Mouse (Mus musculus) cerebral cortex, adult 2 months (tissue): Measurements from ENCODE around the gene Retreg3.

ENCODE experiments used
- WGBS: fragments of 180-500 bp; shearing (Covaris S2); methylation state at CpG from one replicate; pipeline ENCODE4 v1.1.7; 2018; 5-methylcytosine and 5-hydroxymethylcytosine counted together

Retreg3 gene

DNA sequence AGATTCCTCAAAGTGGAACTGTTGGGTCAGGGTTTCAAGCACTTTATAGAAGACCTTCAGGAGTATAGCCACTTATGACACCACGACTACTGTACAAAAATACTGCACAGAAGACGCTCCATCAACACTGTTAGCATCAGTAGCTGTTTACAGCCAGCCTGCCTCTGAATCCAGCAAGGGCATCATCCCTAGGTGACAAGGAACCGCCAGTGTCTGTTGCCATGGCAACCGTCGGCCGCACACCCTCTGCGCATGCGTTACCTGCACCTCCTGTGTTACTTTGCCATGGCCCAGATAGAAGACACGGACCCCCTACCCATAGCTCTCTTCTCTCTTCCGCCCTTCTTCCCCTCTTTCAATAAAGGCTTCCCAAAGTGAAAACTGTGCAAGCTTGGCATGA lies 26.7 kb upstream of the Retreg3 start:
- 31% methylated on average over 10 of the region's 10 CpGs for WGBS

DNA sequence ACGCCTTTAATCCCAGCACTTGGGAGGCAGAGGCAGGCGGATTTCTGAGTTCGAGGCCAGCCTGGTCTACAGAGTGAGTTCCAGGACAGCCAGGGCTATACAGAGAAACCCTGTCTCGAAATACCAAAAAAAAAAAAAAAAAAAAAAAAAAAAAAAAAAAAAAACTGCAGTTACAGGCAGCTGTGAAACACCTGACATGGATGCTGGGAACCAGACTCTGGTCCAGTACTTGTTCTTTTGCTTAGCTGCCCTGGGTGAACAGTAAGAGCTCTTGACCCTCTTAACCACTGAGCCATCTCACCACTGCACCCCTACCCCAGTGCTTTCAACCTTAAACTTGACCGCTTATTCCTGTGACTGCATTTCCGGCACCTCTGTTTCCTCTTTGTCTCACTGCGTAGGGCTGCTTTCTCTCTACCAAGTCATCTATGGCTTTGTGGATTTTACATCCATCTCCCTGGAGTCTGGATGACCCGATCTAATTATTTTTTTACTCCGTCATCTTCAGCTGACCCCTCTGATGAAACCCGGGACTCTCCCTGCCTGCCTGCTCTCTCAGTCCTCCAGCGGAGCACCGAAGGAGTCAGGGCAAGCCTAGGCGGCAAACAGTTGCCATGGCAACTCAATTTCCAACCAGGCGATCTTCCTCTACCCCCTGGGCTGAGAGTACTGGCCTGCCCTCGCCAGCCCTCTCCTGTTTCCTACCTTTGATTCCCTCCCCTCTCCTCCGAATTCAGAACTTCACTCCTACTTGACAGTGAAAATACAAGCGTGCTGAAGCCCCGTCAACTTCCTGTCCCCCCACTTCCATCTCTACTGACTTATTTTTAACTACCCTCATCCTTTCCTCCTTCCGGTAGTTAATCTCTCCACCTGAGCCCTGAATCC lies 23.9 kb upstream of the Retreg3 start:
- 24% methylated on average over 19 of the region's 19 CpGs for WGBS

DNA sequence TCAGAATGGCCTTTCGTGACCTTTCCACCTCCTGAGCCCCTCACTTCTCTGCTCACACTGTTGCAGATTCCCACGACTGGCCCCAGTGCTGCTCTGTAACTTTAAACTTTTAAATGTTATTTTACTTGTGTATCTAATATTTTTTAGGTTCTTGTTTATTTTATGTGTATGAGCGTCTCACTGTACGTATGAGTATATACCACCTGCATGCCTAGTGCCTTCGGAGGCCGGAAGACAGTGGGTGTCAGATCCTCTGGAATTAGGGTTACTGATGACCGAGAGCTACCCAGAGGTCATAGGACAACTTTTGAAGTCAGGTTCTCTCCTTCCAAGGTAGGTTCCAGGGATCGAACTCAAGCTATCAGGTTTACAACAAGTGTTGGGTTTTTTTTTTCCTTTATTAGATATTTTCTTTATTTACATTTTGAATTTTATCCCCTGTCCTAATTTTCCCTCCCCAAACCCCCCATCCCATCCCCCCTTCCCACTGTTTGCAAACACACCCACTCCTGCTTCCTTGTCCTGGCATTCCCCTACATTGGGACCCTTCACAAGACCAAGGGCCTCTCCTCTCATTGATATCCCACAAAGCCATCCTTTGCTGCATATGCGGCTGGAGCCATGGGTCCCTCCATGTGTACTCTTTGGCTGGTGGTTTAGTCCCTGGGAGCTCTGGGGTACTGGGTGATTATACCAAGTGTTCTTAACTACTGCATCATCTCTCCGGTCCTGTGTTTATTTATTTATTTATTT lies 22.7 kb upstream of the Retreg3 start:
- WGBS = 96% methylated on average over 10 of the region's 10 CpGs

DNA sequence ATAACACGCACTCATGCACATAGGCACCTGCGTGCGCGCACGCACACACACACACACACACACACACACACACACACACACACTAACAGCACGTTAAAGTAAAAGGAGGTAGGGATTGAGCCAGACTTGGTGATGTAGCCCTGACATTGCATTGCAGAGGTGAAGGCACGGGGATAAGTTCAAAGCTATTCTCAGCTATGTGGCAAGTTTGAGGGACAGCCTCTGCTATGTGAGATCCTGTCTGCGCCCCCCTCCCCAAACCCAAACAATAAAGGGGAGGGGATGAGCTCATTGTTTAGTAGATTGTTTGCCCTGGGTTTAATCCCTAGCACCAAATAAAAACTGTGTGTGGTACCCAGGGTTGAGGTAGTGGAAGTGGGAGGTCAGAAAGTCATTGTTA lies 21.4 kb upstream of the Retreg3 start:
- WGBS = 89% methylated on average over 8 of the region's 8 CpGs

DNA sequence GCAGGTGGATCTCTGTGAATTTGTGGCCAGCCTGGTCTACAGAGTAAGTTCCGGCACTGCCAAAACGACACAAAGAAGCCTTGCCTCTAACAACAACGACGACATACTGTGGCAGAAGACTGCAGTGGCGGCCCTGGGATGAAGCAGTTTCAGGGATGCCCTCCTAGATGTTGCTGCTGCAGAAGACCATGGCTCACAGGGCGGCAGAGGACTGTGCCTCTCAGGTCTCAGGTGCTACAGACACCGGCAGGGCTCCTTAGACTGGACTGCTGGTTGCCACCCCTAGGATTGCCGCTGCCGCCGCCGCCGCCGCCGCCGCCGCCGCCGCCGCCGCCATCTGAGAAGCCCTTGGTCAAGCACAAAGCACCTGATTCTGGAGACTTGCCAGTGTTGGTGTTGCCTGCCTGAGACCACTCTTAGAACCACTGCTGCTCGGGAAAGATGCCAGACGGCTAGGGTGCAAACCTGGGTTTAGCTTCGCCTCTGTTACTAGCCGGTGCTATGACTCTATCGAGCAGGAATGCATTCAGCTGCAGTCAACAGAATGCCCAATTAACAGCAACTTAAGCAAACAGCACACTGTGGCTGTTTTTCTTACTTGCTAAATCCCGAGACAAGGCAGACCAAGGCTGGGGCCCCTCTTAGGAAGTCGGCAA lies 20.6 kb upstream of the Retreg3 start:
- 17% methylated on average over 27 of the region's 27 CpGs for WGBS

DNA sequence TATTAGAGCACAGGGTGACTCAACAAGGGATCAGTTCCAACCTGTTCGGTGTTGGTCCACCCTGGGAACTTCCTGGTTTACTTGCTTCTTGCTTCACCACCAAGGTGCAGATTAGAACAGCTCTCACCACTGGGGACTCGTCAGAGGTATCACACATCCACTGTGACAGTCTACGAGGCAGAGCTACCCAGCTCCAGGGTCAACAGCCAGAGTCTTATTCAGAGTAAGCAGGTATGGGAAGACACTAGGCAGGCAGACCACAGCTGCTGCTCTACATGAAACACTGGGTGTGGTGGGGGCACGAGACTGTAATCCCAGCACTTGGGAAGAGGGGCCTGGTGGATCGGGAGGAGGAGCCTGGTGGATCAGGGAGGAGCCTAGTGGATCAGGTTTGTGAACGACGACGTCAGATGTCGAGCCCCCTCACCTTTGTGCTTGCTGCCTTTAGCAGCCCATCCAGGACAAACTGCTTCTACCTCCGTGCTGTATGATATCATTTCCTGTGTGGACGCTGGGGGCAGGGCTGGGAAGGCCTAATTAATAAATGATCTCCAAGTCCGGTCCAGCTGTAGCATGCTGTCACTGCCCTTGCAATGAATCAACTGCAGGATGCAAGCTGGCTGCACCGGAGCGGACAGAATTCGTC lies 19.0 kb upstream of the Retreg3 start:
- 34% methylated on average over 15 of the region's 15 CpGs for WGBS

DNA sequence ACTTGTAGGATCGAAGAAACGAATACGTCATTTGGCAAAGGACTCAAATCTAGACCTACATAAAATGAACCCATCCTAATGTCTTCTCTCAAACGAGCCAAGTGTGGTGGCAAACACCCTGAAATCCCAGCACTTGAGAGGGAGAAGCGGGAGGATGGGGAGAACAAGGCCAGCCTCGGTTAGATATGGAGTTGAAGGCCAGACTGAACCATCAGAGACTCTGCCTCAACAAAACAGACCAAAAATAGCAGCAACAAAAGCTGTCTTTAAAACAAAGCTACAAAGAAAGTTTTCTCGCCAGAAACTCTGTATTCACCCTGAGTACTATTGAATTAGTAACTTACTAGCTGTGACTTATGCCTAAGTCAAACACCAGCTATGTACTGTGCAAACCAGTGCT lies 17.3 kb upstream of the Retreg3 start:
- 79% methylated on average over 7 of the region's 7 CpGs for WGBS

DNA sequence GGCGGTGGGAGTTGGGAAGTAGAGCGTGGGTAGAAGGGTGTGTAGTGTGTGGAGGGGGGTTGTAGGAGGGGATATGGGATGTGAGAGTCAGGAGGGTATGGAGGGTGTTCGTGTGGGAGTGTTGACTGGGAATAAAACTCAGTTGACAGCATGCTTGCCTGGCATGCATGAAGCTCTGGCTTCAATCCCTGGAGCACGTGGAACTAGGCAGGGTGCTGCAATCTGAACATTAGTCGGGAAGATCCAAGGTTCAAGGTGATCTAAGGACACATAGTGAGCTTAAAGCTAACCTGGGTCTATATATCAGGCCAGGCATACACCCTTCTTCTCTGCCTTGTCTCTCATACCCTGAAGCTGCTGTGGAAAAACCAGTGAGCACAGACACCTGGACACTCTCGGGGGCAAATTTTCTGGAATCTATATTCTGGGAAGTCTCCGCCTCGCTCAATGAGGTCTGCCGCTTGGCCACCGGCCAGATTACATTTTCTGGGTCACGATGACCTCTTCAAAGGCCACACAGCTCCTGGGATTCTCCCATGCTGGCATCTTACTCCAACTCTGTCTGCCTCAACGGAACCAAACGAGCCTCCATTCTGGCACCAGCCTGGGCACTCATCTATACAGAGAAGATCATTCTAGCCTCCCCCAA lies 14.6 kb upstream of the Retreg3 start:
- WGBS = 68% methylated on average over 13 of the region's 13 CpGs

DNA sequence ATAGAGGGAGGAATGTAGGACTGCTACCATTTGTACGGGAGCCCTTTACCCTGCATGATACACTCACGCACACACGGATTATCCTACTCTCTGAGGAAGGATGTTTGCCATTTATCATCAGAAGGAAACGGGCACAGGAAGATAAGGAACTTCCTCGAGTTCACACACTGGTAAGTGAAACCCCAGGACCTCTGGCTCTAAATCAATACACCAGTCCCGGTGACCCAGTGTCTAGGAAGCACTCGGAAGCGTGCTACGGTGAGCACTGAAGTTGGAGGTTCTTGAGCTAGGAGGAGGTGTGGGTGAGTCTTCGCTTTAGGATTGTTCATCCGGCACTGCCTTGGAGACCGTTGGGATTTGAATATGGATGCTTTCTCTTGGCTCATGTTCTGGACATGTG lies 13.3 kb upstream of the Retreg3 start:
- whole genome bisulfite sequencing = 69% methylated on average over 12 of the region's 12 CpGs

DNA sequence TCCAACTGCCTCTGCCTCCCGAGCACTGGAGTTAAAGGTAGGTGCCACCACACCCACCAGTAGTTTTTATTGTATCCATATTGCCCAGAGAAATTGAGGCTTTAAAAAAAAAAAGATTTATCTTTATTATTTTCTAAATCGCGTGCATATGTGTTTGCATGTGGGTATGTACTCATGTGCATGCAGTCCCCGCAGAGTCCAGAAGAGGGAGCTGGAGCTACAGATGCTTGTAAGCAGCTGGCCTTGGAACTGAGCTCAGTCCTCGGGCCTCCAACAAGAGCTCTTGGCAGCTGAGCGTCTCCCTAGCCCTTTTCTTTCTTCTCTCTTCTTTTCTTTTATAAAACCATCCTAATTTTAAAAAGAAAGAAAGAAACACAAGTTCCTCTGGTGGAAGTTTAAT lies 12.0 kb upstream of the Retreg3 start:
- WGBS = 84% methylated on average over 6 of the region's 6 CpGs

DNA sequence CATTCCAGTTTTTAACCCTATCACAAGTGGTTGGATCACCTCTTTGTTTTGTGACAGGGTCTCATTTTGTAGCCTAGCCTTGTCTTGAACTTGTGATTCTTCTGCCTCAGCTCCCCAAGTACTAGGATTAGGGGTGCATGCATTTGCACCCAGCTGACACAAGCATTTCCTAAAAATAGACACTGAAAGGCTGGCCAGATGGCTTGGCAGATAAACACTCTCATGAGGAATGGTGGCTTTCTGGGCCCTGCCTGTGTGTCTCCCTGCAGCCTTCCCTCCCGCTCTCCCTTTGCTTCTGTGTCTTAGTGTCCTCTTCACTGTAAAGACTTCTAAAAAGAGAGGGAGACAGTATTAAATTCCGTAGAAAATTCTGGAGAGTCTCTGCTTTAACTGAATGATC lies 11.5 kb upstream of the Retreg3 start:
- WGBS = 50% methylated on average over 2 of the region's 2 CpGs

DNA sequence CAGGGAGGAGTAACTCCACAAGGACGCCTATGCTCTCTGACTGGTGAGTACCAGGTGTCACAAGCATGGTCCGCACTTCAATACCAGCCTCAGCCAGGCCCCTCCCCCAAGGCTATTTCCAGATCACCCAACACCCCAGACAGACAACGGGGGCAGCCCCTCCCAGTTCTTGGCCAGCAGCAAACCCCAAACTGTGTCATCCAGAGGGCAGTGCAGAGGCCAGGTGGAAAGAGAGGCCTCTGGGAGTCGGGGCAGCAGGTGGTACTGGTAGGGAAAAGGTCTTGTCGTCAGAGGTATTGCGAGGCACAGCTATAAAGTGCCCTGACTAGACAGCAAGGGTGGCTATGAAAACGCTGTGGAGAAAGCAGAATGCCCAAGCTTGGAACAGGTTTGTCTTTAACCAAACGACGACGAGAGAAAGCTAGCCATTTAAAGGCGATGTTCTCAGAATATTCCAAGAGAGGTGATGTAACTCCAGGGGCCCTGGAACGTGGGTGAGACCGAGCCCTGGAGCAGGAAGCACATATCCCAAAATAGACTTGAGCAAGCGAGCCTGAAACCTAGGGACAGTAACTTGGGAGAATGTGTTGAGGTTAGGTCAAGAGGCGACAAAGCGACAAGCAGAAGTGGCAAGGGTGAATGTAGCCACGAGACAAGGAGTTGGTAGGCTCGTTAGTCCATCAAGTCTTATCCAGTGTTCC lies 10.5 kb upstream of the Retreg3 start:
- 42% methylated on average over 18 of the region's 18 CpGs for WGBS

DNA sequence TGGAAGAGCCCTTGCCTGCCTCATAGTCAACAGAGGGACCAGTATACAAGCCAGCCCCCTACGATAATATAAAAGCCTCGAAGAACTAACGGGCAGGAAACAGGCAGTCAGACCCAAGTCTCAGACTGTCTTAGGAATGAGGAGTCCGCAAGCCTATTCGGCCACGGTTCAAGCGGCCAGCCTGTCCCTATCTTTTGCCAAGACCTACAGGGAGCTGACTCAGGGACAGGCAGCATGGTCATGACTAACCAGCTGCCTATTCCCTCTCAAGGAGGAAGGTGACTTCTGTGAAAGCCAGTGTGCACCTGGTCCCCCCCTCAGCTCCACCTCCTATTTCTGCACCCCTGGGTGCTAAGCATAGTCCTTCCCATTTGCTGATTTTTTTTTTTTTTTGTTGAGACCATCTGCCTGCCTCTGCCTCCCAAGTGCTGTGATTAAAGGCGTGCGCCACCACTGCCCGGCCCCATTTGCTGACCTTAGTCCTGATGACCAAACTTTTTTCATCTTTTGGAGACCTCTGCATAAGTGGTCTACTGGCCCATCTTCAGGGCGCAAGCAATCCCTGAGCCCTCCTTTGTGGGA lies 9.4 kb upstream of the Retreg3 start:
- WGBS = 77% methylated on average over 11 of the region's 11 CpGs

DNA sequence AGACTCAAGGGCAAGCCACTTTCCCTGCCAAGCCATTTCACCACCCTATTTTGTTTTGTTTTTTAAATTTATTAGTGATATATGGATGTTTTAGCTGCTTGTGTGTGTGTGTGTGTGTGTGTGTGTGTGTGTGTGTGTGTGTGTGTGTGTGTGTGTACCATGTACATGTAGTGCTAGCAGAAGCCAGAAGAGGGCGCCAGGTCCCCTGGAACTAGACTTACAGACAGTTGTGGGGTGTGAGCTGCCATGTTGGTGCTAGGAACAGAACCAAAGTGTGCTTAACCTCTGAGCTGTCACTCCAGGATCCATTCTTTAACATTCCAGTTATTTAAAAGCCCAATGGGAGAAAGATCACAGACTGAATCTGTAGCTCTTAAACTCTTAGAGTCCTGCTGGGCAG lies 7.4 kb upstream of the Retreg3 start:
- 100% methylated on average over 1 of the region's 1 CpGs for WGBS

DNA sequence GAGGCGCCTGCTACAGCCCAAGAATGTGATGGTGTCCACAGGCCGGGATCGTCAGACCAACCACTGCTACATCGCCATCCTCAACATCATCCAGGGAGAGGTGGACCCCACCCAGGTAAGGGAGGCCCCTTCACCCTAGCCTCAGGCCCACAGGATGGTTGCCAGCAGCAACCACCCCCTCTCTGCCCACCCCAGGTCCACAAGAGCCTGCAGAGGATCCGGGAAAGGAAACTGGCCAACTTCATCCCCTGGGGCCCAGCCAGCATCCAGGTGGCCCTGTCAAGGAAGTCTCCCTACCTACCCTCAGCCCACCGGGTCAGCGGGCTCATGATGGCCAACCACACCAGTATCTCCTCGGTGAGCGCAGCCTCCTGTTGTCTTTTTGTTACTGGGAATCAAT lies 5.3 kb upstream of the Retreg3 start:
- WGBS = 96% methylated on average over 7 of the region's 9 CpGs

DNA sequence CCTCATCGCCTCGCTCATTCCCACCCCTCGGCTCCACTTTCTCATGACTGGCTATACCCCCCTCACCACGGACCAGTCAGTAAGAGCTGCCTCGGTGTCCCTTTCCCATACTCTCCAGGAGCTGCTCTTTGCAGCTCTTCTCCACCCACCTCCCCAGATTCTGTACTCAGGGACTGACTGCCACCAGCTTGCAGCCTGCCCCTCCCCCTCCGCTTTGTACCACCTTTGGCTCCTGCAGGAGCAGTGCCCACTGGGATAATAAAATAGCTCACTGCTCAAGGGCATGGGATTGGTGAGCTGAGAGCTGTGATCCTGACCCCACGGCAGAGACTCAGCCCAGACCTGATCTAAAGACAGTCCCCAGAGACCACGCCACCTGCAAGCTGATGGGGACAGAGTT lies 4.8 kb upstream of the Retreg3 start:
- WGBS = 93% methylated on average over 8 of the region's 8 CpGs

DNA sequence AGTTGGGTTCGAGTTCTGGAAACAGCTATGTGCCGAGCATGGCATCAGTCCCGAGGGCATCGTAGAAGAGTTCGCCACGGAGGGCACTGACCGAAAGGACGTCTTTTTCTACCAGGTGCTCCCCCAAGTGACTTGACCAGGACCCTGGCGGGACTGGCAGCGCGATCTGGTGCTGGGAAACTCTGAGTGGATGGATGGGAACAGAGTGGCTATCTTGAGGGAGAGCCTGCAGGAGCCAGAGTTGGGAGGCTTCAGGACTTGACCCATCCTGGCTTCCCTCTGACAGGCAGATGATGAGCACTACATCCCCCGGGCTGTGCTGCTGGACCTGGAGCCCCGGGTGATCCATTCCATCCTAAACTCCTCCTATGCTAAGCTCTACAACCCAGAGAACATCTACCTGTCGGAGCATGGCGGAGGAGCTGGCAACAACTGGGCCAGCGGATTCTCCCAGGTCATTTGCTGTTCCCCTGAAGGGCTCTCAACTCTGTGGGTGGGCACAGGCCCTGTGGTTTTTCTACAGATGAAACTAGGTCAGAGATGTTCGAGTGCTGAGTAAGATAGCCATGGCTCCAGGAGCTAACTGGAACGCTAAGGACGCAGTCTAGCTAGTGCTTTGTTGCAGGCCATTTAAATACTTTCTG lies 974 bp upstream of the Retreg3 start:
- WGBS = 18% methylated on average over 19 of the region's 19 CpGs

DNA sequence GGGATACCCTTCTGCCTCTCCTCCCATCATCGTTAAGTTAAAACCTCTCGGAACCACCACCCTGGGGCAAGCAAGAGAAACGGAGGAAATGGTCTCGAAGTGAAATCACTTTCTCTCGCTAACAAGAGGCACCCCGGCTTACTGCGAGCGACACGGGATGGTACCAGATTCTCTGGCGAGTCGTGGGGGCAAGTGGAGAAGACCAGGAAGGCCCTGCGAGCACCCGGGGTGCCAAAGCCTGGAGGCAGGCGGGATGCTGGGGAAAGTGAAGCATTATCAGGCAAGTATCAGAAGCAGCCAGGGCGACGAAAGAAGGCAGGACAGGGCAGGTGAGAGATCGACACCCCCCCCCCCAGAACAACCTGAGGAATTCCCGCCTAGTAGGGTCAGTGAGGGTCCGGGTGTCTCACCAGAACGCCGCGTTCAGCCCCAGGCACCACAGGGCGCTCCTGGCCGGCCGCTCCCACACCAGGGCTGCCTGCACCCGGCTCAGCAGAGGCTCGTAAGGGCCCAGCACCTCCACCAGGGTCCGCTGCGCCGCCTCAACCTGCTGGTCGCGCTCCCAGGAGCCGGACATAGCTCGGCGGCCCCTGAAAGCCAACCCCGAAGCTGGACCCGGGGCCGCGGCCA lies 447 bp downstream of the Retreg3 start:
- WGBS = under 1% methylated on average over 38 of the region's 39 CpGs

DNA sequence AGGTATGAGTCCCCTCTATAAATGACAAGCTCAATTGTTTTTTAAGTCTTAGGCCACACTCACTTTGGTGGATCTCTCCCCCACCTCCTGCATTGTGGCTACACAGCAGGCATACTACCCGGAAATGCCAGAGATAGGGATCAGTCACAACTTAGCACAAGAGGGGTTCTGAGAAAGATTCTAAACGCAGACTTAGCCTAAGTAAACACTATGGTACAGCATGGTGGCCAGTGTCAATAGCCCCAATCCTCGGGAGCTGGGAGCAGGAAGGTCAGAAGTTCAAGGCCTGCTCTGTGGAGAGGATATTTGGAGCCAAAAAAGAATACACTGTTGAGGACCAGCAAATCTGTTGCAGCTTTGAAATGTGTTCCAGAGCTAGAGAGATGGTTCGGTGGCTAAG lies 1.6 kb downstream of the Retreg3 start:
- 34% methylated on average over 4 of the region's 4 CpGs for WGBS

DNA sequence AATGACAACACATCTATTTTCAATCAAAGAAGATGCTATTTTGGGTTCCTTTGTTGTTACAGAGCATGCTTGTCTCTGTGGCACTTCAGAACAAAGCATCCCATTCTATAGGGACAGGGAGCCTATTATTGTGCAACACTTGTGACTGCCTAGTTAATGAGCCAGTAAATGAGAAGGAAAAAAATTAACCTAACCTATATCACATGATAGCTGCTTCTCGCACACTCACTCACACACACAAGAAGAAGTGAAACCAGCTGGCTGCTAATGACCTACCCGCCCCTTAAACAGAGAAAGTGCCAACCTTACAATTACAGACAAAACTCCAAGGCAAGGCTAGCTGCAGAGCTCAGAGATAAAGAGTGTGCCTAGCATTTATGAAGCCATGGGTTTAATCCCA lies 4.1 kb downstream of the Retreg3 start:
- WGBS = 38% methylated on average over 2 of the region's 2 CpGs
